Mouse (Mus musculus) kidney, adult 2 months (tissue): ENCODE results near the gene Hint1. TPM values are rescaled to one million over a fixed set of nuclear protein-coding genes. Genes with fewer than 3 reads are reported as not detected.
A peak's percentile ranks its signal among the peaks of the same experiment; 100 is the strongest.
"Not testable (repeated sequence)": the region's sequence is repeated elsewhere in the genome, so short reads cannot be mapped to it uniquely, and the experiment has no call there.

ENCODE experiments used
- DNase-seq: peaks from one replicate; pipeline ENCODE4 v3.0.0; 2021
- H3K27ac ChIP-seq: fragments of 200-500 bp; 2 replicates; pipeline ENCODE4 v1.5.1; 2012; ENCODE audit warnings: low read depth, low read length, control low read depth, inconsistent platforms; ENCODE audit not compliant: insufficient read depth
- H3K27me3 ChIP-seq: fragments of 200-500 bp; replicated peaks from 2 replicates; pipeline ENCODE4 v1.6.1; 2012; ENCODE audit warnings: mild to moderate bottlenecking, moderate library complexity, low read length, inconsistent platforms; ENCODE audit not compliant: control insufficient read depth, insufficient read depth
- H3K36me3 ChIP-seq: fragments of 200-500 bp; 2 replicates; pipeline ENCODE4 v1.6.1; 2012; ENCODE audit warnings: mild to moderate bottlenecking, moderate library complexity, low read length, inconsistent platforms; ENCODE audit not compliant: control insufficient read depth, insufficient read depth
- H3K4me1 ChIP-seq: fragments of 200-500 bp; 2 replicates; pipeline ENCODE4 v1.6.1; 2011; ENCODE audit warnings: low read length; ENCODE audit not compliant: control insufficient read depth, insufficient read depth
- H3K4me3 ChIP-seq: fragments of 200-500 bp; 2 replicates; pipeline ENCODE4 v1.5.1; 2011; ENCODE audit warnings: mild to moderate bottlenecking, low read depth, low read length, control low read depth; ENCODE audit not compliant: insufficient read depth
- CTCF ChIP-seq: fragments of 200-500 bp; conservative IDR thresholded peaks from 2 replicates; pipeline ENCODE4 v1.5.1; 2011; ENCODE audit warnings: low read depth, mild to moderate bottlenecking, control low read depth, low read length, moderate library complexity, mixed read lengths; ENCODE audit not compliant: insufficient read depth, insufficient read length
- POLR2A ChIP-seq: fragments of 200-500 bp; IDR thresholded peaks from one replicate; pipeline ENCODE4 v1.6.1; 2011; ENCODE audit warnings: low read depth, low read length, control low read depth
- WGBS: fragments of 180-500 bp; shearing (Covaris S2); methylation state at CpG from one replicate; pipeline ENCODE4 v1.1.7; 2018; 5-methylcytosine and 5-hydroxymethylcytosine counted together
- polyA plus RNA-seq: library from polyadenylated mRNA; depleted of rRNA; stranded (reverse); fragments of >200 nt; gene quantifications from 2 replicates; pipeline ENCODE4 v1.2.3, GENCODE M21; 2012

The Hint1 gene
- polyA plus RNA-seq, 1 experiment = 1,173 TPM

- 65% methylated on average over 2 of the region's 2 CpGs for WGBS
- no peak for DNase-seq
- Histone ChIP-seq H3K4me3 (no peak overlapping the region), H3K36me3 (no peaks in the 10 kb centered on the region), H3K27ac (peak overlapping the region; percentile 72), H3K4me1 (peaks cover 30% of the 10 kb centered on the region), H3K27me3 (no peaks in the 10 kb centered on the region)
- no peak for TF ChIP-seq POLR2A
- no peak for TF ChIP-seq CTCF
These were observed 19.2 kb downstream of the Hint1 start for GRCm38 (mm10) chr11:54885406-54885805.

- Histone ChIP-seq H3K27me3 (no peaks in the 10 kb centered on the region), H3K27ac (no peak overlapping the region), H3K4me3 (no peak overlapping the region), H3K36me3 (no peaks in the 10 kb centered on the region), H3K4me1 (peaks cover 26% of the 10 kb centered on the region)
- no peak for TF ChIP-seq CTCF
- no peak for TF ChIP-seq POLR2A
- WGBS = 71% methylated on average over 6 of the region's 6 CpGs
- DNase-seq = no peak
These were observed 21.7 kb downstream of the Hint1 start for GRCm38 (mm10) chr11:54887927-54888326.

GRCm38 (mm10) chr11:54891341-54891740 lies 25.2 kb downstream of the Hint1 start:
- WGBS = 86% methylated on average over 5 of the region's 5 CpGs
- H3K27me3 ChIP-seq = no peaks in the 10 kb centered on the region
- no peak for DNase-seq
- peak overlapping the region; percentile 80 for H3K27ac ChIP-seq
- H3K4me3 ChIP-seq = no peak overlapping the region
- TF ChIP-seq CTCF = no peak
- no peak for TF ChIP-seq POLR2A
- H3K36me3 ChIP-seq = no peaks in the 10 kb centered on the region
- peaks cover 11% of the 10 kb centered on the region; the same call in 1 of the 2 replicates for H3K4me1 ChIP-seq

DNA sequence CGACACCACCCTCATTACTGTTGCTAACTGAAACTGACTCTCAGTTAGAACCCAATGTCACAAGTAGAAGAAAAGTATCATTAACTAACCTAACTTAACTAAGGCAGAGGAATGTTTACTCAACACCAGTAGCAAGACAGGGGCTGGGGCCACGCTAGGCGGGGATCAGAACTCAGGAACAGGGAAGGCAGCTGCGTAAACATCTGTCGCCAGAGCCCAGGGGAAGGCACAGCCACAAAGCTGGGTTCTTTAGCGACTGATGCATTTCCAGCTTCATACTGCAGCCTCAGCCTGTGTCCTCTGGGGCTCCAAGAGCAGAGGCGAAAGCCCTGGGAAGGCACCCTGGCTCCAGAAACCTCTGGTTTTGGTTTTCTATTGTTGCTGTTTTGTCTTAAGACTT lies 25.9 kb downstream of the Hint1 start:
- H3K4me1 ChIP-seq = peaks cover 15% of the 10 kb centered on the region; the same call in 1 of the 2 replicates
- DNase-seq = peak; percentile 59
- H3K36me3 ChIP-seq = no peaks in the 10 kb centered on the region
- H3K4me3 ChIP-seq = no peak overlapping the region
- H3K27me3 ChIP-seq = no peaks in the 10 kb centered on the region
- H3K27ac ChIP-seq = peak overlapping the region; percentile 80
- TF ChIP-seq CTCF = no peak
- TF ChIP-seq POLR2A = no peak
- WGBS = 52% methylated on average over 7 of the region's 7 CpGs

- peak overlapping the region; percentile 77 for H3K27ac ChIP-seq
- WGBS = 42% methylated on average over 9 of the region's 9 CpGs
These were observed 28.4 kb downstream of the Hint1 start for GRCm38 (mm10) chr11:54894589-54894988.

GRCm38 (mm10) chr11:54896646-54897045 lies 30.5 kb downstream of the Hint1 start:
- DNase-seq = peak; percentile 85
- H3K36me3 ChIP-seq, H3K4me3 ChIP-seq, H3K27me3 ChIP-seq: not testable (repeated sequence)
- 35% methylated on average over 3 of the region's 3 CpGs for WGBS
- peak overlapping the region; percentile 97 for H3K27ac ChIP-seq
- peaks cover 25% of the 10 kb centered on the region for H3K4me1 ChIP-seq

More at GRCm38 (mm10) chr11:54894589-54894988, 28.4 kb downstream of the Hint1 start:
- no peak for TF ChIP-seq POLR2A
- no peak for TF ChIP-seq CTCF
- Histone ChIP-seq H3K4me3 (no peak overlapping the region), H3K27me3 (no peaks in the 10 kb centered on the region), H3K36me3 (no peaks in the 10 kb centered on the region), H3K4me1 (peaks cover 27% of the 10 kb centered on the region)
- DNase-seq = peak; percentile 86

DNA sequence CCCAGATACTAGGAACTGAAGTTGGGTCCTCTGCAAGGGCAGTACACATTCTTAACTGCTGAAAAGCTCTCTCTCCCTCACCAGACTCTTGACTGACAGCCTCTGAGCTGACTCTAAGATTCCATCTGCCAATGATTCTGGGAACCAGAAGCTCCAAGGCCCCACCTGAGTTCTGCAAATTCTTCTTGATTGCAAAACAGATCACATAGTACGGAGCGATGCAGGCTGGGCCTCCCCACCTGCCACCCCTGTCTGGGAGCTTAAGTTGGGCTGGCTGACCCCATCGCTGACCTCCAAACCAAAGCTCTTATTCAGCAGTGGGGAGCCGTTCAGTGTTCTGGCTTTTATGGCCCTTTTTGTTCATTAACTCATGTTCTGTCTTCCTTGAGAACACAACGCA lies 31.3 kb downstream of the Hint1 start:
- H3K27me3 ChIP-seq = no peaks in the 10 kb centered on the region
- peak overlapping the region; percentile 97 for H3K27ac ChIP-seq
- H3K4me1 ChIP-seq = peaks cover 22% of the 10 kb centered on the region

GRCm38 (mm10) chr11:54899657-54900056 lies 33.5 kb downstream of the Hint1 start:
- Histone ChIP-seq H3K27ac (peak overlapping the region; percentile 96), H3K4me1 (peaks cover 19% of the 10 kb centered on the region), H3K36me3 (peaks cover 1% of the 10 kb centered on the region; the same call in 1 of the 2 replicates), H3K4me3 (no peak overlapping the region), H3K27me3 (no peaks in the 10 kb centered on the region)
- DNase-seq = peak; percentile 81
- WGBS = 56% methylated on average over 4 of the region's 4 CpGs
- no peak for TF ChIP-seq POLR2A
- no peak for TF ChIP-seq CTCF

More for the DNA sequence above, 31.3 kb downstream of the Hint1 start:
- H3K4me3 ChIP-seq = no peak overlapping the region
- H3K36me3 ChIP-seq = no peaks in the 10 kb centered on the region
- 45% methylated on average over 5 of the region's 5 CpGs for WGBS
- TF ChIP-seq POLR2A (no peak), CTCF (no peak)
- peak; percentile 93 for DNase-seq
